Mouse (Mus musculus): ENCODE data around the gene Gm47985.
A peak's percentile ranks its signal among the peaks of the same experiment; 100 is the strongest.
"Not testable (repeated sequence)": the region's sequence is repeated elsewhere in the genome, so short reads cannot be mapped to it uniquely, and the experiment has no call there.

Gm47985 gene

DNA sequence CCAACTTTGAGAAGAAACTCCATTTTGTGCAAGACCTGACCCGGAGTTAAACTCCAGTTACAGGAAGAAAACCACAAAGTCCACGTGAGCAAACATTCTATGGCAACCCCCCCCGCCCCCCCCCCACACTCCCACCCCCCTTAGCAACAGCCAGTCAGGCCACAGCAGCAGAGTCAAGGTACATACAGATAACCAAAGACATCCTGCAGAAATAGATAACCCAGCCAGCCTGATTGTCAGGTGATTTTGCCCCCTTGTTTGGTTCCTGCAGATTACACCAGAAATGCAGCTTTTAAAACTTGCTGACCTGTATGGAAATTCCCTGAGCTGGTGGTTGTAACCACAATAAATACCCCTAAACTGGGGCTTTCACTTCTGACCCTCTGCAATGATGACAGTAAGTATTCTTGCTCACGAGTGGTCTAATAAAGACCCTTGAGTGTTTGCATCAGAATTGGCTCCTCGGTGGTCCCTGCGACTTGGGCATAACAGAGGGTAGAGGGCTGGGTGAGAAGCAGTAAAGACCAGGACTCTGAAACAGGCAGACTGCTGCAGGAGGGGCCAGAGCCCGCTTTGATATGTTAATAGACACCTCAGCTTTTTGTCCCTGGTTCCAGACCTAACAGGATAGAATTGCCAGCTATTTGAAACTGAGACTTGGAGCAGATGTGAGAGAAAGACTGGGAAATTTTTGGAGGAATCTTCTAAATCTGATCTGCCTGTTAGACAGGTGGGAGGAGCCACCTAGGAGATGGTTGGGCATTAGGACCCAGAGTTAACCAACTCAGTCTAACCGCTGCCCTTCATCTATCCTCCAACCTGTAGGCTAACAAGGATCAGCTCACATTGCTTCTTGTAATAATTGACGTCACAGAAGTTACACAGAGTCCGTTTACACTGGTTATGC is 5.1 kb upstream of the Gm47985 start:
- DNase-seq (ENCODE audit: low spot score), result peak; percentile 50

- DNase-seq (ENCODE audit: low spot score), result no peak
Observed at GRCm38 (mm10) chr1:151177937-151178271, 4.4 kb upstream of the Gm47985 start.

GRCm38 (mm10) chr1:151178505-151179083 is 3.7 kb upstream of the Gm47985 start:
- DNase-seq (ENCODE audit: low spot score), result peak; percentile 64

DNA sequence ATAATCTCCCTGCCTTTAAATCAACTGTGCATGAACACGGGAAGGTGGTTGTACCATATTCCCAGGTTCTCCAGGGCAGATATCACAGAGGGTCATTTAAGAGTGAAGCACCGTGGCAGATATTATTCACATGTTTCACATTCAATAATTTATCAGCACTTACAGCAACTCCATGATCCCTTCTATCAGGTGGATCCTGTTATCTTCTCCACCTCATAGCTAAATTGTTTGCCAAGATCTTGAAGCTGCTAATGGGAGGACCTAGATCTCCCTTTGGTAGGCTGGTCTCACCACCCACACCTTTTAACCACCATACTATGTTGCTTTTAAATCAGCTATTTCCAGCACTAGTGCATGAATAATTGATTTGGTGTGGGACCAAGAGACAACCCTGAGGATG is 2.2 kb upstream of the Gm47985 start:
- DNase-seq (ENCODE audit: low spot score), result peak; percentile 13

DNA sequence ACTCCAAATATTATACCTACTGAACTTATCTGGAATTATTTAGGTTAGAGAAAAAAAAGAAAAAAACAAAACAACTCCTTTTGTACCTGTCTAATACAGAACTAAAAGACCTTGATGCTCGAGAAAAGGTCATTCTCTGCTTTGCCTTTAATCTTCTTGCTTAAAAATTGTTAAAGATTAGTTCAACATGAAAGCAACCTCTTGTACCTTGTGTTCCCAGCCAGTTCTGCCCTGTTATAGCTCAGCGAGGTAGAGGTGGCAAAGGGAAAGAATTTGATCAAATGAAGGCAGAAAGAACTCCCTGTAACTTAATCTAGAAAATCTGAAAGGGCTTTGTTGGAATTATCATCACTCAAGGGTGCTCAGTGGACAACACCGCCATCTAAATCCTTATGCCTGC is 3.8 kb downstream of the Gm47985 start:
- DNase-seq (ENCODE audit: low spot score), result not testable (repeated sequence)

DNA sequence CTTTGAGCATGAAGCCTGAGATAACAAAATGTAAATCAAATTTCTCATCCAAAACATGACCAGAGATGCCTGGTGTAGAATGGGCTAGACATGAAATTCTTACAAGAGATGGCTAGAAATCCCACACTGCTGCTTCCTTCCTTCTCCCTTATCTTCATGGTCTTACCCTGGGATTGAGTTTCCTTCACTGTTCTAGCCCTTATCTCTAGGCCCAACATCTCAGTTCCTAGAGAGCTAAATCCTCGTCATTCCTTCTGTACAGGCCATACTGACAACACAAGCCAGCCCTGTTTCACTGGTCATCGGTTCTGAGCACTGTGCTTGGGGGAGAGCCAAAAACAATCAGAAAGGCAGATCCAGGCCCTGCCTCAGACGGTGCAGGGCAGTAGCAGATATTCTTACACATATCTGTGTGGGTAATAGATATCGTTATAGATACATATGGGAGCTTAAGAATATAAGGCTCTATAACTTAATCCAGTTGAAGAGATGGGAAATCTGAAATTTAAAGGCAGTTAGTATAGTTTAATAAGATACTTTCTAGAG is 4.6 kb downstream of the Gm47985 start:
- DNase-seq (ENCODE audit: low spot score), result not testable (repeated sequence)

GRCm38 (mm10) chr1:151188469-151188868 is 6.1 kb downstream of the Gm47985 start:
- DNase-seq (ENCODE audit: low spot score), result no peak

- not testable (repeated sequence) for DNase-seq (ENCODE audit: low spot score)
Observed at GRCm38 (mm10) chr1:151192075-151192474, 9.7 kb downstream of the Gm47985 start, which contains the start of gene Gm8947. Gene Gm8947 (plus strand): TSS chr1:151192376.

DNA sequence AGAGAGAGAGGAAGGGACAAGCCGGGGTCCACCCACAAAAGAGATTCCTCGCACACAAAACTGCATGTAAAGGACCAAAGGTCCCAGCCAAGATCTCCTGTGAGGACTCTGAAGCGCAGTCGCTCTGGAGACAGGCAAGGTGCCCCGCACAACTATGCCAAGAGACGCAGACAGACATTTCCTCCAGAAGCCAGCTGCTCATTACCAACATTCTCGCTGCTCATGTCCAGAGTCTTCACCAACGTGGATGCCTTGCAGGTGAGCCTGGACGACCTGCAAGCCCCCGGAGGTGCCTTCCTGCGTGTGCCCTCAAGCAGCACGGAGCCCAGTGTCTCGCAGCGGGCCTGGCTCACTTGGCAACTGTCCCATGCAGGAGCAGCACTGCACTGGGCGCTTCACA is 10.4 kb downstream of the Gm47985 start:
- not testable (repeated sequence) for DNase-seq (ENCODE audit: low spot score)

DNA sequence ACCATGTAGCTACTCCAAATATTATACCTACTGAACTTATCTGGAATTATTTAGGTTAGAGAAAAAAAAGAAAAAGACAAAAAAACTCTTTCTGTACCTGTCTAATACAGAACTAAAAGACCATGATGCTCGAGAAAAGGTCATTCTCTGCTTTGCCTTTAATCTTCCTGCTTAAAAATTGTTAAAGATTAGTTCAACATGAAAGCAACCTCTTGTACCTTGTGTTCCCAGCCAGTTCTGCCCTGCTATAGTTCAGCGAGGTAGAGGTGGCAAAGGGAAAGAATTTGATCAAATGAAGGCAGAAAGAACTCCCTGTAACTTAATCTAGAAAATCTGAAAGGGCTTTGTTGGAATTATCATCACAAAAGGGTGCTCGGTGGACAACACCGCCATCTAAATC is 13.6 kb downstream of the Gm47985 start:
- DNase-seq (ENCODE audit: low spot score), result peak; percentile 0

GRCm38 (mm10) chr1:151196690-151197089 is 14.4 kb downstream of the Gm47985 start:
- not testable (repeated sequence) for DNase-seq (ENCODE audit: low spot score)

DNA sequence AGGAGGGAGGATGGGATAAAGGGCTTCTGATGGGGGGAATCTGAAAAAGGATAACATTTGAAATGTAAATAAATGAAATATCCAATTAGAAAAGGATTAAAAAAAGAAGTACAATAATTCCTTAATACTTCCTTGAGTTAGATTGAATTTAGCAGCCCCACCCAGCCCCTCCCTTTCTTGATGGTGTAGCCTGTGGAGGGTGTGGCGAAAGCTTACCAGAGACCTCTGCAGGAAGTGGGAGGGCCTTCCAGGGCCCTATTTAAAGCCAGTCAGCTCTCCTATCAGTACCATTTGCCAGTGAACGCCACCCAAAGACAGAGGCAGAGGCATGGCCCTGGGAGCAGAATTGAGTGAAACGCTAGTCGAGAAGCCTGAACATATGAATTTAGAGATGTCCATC is 15.8 kb downstream of the Gm47985 start, which contains the start of gene Gm47995:
TSS of gene Gm47995 (plus strand) at position 329 of the 400 bp plus-strand sequence.
- peak; percentile 1 for DNase-seq (ENCODE audit: low spot score)

GRCm38 (mm10) chr1:151200620-151201019 is 18.3 kb downstream of the Gm47985 start:
- not testable (repeated sequence) for DNase-seq (ENCODE audit: low spot score)

DNA sequence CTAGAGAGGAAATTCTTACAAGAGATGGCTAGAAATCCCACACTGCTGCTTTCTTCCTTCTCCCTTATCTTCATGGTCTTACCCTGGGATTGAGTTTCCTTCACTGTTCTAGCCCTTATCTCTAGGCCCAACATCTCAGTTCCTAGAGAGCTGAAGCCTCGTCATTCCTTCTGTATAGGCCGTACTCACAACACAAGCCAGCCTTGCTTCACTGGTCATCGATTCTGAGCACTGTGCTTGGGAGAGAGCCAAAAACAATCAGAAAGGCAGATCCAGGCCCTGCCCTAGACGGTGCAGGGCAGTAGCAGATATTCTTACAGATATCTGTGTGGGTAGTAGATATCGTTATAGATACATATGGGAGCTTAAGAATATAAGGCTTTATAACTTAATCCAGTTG is 20.4 kb downstream of the Gm47985 start:
- DNase-seq (ENCODE audit: low spot score), result not testable (repeated sequence)

- DNase-seq (ENCODE audit: low spot score), result not testable (repeated sequence)
Observed at GRCm38 (mm10) chr1:151203818-151204217, 21.5 kb downstream of the Gm47985 start, which contains the start of gene 3110040M04Rik. Gene 3110040M04Rik (plus strand): TSS chr1:151204121.

DNA sequence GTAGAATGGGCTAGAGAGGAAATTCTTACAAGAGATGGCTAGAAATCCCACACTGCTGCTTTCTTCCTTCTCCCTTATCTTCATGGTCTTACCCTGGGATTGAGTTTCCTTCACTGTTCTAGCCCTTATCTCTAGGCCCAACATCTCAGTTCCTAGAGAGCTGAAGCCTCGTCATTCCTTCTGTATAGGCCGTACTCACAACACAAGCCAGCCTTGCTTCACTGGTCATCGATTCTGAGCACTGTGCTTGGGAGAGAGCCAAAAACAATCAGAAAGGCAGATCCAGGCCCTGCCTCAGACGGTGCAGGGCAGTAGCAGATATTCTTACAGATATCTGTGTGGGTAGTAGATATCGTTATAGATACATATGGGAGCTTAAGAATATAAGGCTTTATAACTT is 26.2 kb downstream of the Gm47985 start:
- DNase-seq (ENCODE audit: low spot score), result not testable (repeated sequence)

- DNase-seq (ENCODE audit: low spot score), result not testable (repeated sequence)
Observed at GRCm38 (mm10) chr1:151208944-151209343, 26.6 kb downstream of the Gm47985 start.

GRCm38 (mm10) chr1:151209824-151210355 is 27.6 kb downstream of the Gm47985 start, which contains the start of gene Gm47996:
Gene Gm47996 (plus strand): TSS chr1:151210131.
- not testable (repeated sequence) for DNase-seq (ENCODE audit: low spot score)

DNA sequence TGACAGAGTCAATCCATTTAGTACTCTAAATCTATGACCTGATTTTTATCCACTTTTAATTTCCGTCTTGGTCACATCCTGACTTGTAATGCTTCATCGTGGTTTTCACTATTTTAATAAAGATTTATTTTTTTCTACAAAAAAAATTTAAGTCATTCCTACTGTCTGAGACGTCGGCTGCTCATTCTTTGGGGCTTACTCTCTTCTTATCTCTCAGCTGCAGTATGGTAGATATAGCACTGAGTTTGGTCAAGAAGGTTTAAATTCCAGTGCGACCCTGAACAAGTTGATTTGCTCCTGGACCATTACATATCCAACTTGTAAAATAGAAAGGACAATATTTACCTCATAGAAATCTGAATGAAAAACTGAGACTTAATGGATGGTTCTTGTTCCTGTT is 29.3 kb downstream of the Gm47985 start:
- not testable (repeated sequence) for DNase-seq (ENCODE audit: low spot score)

DNA sequence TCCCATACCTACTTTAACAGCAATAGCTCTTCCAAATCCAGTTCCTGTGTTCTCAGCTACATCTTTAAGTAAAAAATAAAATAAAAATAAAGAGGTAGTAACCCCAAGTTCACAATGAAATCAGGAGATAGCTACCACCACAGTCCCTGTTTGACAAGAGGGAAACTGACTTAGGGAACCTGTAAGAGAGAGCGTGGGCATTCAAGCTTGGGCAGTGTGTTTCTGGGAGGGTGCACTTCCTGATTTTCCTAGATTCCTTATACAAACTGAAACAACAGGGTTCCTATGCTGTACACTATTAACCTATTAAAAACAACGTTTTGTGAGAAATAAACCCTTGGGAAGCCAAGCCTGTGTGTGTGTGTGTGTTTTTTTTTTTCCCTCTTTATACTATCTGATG is 32.5 kb downstream of the Gm47985 start:
- DNase-seq (ENCODE audit: low spot score), result no peak

GRCm38 (mm10) chr1:151215985-151216384 is 33.6 kb downstream of the Gm47985 start:
- DNase-seq (ENCODE audit: low spot score), result no peak

GRCm38 (mm10) chr1:151216417-151216816 is 34.1 kb downstream of the Gm47985 start:
- DNase-seq (ENCODE audit: low spot score), result no peak
